Comparison of ENCODE assay signal across 17 mouse cellular contexts in genomic region chr6:142652175-142652574, GRCm38 (mm10).
"Had no signal": no experiment of that assay in that cellular context is flagged by ENCODE, and none has a peak within 500 bp of the region (broad histone marks: within the 10 kb centered on the region; RNA-seq: fewer than 3 reads in every experiment).

No protein-coding gene starts in this region.

- H3K4me2 ChIP-seq: limb, embryonic 13.5 days; liver, embryonic 12.5 days; liver, embryonic 15.5 days; lung, embryonic 15.5 days; midbrain, embryonic 11.5 days had no signal

- ATAC-seq: liver, embryonic 12.5 days had no signal

- H3K36me3 ChIP-seq: limb, embryonic 10.5 days; limb, embryonic 13.5 days; liver, embryonic 12.5 days; liver, embryonic 15.5 days; lung, embryonic 15.5 days had no signal

- H3K27me3 ChIP-seq: limb, embryonic 13.5 days; liver, embryonic 12.5 days; liver, embryonic 15.5 days; lung, embryonic 15.5 days had no signal

- H3K27ac ChIP-seq: kidney, postnatal 0 days; layer of hippocampus, adult 2 months; limb, embryonic 10.5 days; limb, embryonic 13.5 days; liver, embryonic 12.5 days; liver, embryonic 15.5 days; lung, embryonic 15.5 days had no signal

- DNase-seq: kidney, postnatal 25 days; layer of hippocampus, adult 9-11 months; liver; lung, adult 18-20 months; lung, postnatal 10 days; lung, postnatal 36 days; midbrain, embryonic 14.5 days; thymus, adult 18-20 months; thymus, postnatal 36 days had no signal

- H3K9ac ChIP-seq: limb, embryonic 13.5 days; liver, embryonic 12.5 days; liver, embryonic 15.5 days; lung, embryonic 15.5 days had no signal

- H3K4me3 ChIP-seq: layer of hippocampus, adult 2 months; limb, embryonic 10.5 days; limb, embryonic 13.5 days; liver, embryonic 12.5 days; liver, embryonic 15.5 days; lung, embryonic 15.5 days had no signal

- H3K4me1 ChIP-seq: limb, embryonic 10.5 days; limb, embryonic 13.5 days; liver, embryonic 15.5 days; lung, embryonic 15.5 days had no signal

- H3K9me3 ChIP-seq: limb, embryonic 10.5 days; limb, embryonic 13.5 days; liver, embryonic 12.5 days; liver, embryonic 15.5 days; lung, embryonic 15.5 days had no signal
